Mouse (Mus musculus): ENCODE data around the gene Olfr1480.

Gene Olfr1480
- long read RNA-seq, experiment 1: 0 reads
- long read RNA-seq, experiment 2: 0 reads

DNA sequence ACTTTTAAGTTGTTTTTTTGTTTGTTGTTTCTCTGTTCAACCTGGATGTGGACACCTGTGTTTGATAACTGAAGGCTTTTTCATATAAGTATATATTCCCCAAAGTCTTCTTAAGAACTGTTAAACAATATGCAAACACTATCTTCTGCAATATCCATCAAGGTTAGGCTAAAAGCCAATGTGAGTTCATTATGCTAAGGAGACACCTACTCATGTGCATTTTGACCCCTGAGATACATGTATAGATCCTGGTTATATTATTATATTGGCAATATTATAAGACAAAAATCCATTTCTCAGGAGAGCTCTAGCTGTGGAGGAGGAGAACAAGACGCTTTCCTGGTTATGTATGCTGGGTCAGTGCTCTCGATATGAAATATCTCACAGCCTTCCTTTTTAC, at the start of gene Olfr1480:
Gene Olfr1480 (plus strand): TSS at position 301 of the 400 bp plus-strand sequence.
- intact Hi-C loops (cut with DNase I): no loop called here

DNA sequence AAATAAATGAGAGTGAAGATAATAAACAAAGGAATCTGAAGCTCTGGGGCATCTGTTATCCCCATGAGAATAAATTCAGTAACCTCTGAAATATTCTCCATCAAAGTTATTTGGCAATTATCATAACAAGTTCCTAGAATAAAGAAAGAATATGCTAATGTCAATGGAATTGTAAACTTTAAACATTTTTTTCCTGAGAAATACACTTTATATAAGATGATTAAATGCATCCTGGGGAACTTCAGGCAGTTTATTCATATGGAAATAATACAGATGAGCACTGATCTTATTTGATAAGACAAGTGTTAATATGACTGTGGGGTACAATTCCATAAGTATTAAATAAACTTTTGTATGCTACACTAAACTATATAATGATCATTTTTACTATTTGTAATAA, 47.6 kb upstream of the Olfr1480 start, which contains the start of gene Olfr1475:
Gene Olfr1475 (minus strand): TSS at position 101 of the 400 bp plus-strand sequence.
- intact Hi-C loops (cut with DNase I): no loop called here

DNA sequence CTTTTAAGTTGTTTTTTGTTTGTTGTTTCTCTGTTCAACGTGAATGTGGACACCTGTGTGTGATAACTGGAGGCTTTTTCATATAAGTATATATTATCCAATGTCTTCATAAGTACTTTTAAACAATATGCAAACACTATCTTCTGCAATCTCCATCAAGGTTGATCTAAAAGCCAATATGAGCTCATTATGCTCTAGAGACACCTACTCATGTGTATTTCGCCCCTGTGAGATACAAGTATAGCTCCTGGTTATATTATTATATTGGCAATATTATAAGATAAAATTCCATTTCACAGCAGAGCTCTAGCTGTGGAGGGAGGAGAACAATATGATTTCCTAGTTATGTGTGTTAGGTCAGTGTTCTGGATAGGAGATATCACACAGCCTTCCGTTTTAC, 27.5 kb upstream of the Olfr1480 start, which contains the start of gene Olfr1477:
Gene Olfr1477 (plus strand): TSS at position 301 of the 400 bp plus-strand sequence.
- intact Hi-C loops (cut with DNase I): no loop called here

Measured in adrenal gland (tissue).